Mouse (Mus musculus) stomach, embryonic 14.5 days (tissue): ENCODE data around the gene Kcnip1. TPM values are rescaled to one million over a fixed set of nuclear protein-coding genes. Genes with fewer than 3 reads are reported as not detected.

Experiments used
- ATAC-seq: fragments of 200-750 bp; cut with Nextera tagmentation; 2 replicates; pipeline ENCODE4 v1.8.0; 2017; ENCODE audit warnings: low read depth, moderate TSS enrichment; ENCODE audit not compliant: insufficient number of reproducible peaks, insufficient read depth, low FRiP score
- H3K27ac ChIP-seq: fragments of 300-500 bp; sonication (generic); 2 replicates; pipeline ENCODE4 v1.5.1; 2014; ENCODE audit warnings: mild to moderate bottlenecking, low read length, moderate library complexity, mixed read lengths
- H3K27me3 ChIP-seq: fragments of 300-500 bp; sonication (generic); 2 replicates; pipeline ENCODE4 v1.6.1; 2014; ENCODE audit warnings: low read length, control low read depth, mixed read lengths; ENCODE audit not compliant: control insufficient read depth, insufficient read depth
- H3K36me3 ChIP-seq: fragments of 300-500 bp; sonication (generic); 2 replicates; pipeline ENCODE4 v1.6.1; 2014; ENCODE audit warnings: mild to moderate bottlenecking, control low read depth, low read length, moderate library complexity, mixed read lengths; ENCODE audit not compliant: control insufficient read depth, insufficient read depth
- H3K4me1 ChIP-seq: fragments of 300-500 bp; sonication (generic); 2 replicates; pipeline ENCODE4 v1.6.1; 2014; ENCODE audit warnings: low read length, control low read depth, mixed read lengths; ENCODE audit not compliant: control insufficient read depth, insufficient read depth
- H3K4me2 ChIP-seq: fragments of 300-500 bp; sonication (generic); replicated peaks from 2 replicates; pipeline ENCODE4 v1.6.1; 2014; ENCODE audit warnings: low read depth, low read length, control low read depth
- H3K4me3 ChIP-seq: fragments of 300-500 bp; sonication (generic); 2 replicates; pipeline ENCODE4 v1.5.1; 2014; ENCODE audit warnings: low read depth, low read length, control low read depth
- H3K9ac ChIP-seq: fragments of 300-500 bp; sonication (generic); replicated peaks from 2 replicates; pipeline ENCODE4 v1.6.1; 2014; ENCODE audit warnings: low read depth, mild to moderate bottlenecking, control low read depth, low read length, moderate library complexity, mixed read lengths
- H3K9me3 ChIP-seq: fragments of 300-500 bp; sonication (generic); 2 replicates; pipeline ENCODE4 v1.6.1; 2016; ENCODE audit warnings: low read depth, low read length, control low read depth; ENCODE audit not compliant: control insufficient read depth
- whole genome bisulfite sequencing: fragments of 180-500 bp; shearing (Covaris S2); extraction: QIAGEN DNeasy Blood & Tissue Kit; methylation state at CpG from one replicate; pipeline ENCODE4 v1.1.7; 2014; 5-methylcytosine and 5-hydroxymethylcytosine counted together
- polyA plus RNA-seq: library from polyadenylated mRNA; unstranded; fragments of >200 nt; fragmentation: Nextera tagmentation; extraction: Ambion mirVana; gene quantifications from 2 replicates; pipeline ENCODE4 v1.2.1, GENCODE M21; 2014

The Kcnip1 gene
- polyA plus RNA-seq, 1 experiment from 2014 or later = 11.1 TPM

GRCm38 (mm10) chr11:33901783-33902182 is 91.2 kb downstream of the Kcnip1 start:
- H3K4me2 ChIP-seq = no peak overlapping the region
- no peak overlapping the region for H3K4me3 ChIP-seq
- no peaks in the 10 kb centered on the region for H3K4me1 ChIP-seq
- no peak overlapping the region for H3K9ac ChIP-seq
- H3K27ac ChIP-seq = no peak overlapping the region
- H3K27me3 ChIP-seq = no peaks in the 10 kb centered on the region
- no peak for ATAC-seq
- H3K36me3 ChIP-seq = no peaks in the 10 kb centered on the region
- WGBS = 80% methylated on average over 2 of the region's 2 CpGs
- no peaks in the 10 kb centered on the region for H3K9me3 ChIP-seq

- no peak overlapping the region for H3K4me3 ChIP-seq
- H3K36me3 ChIP-seq = no peaks in the 10 kb centered on the region
- H3K9me3 ChIP-seq = no peaks in the 10 kb centered on the region
- H3K4me2 ChIP-seq = no peak overlapping the region
- no peak for ATAC-seq
- H3K9ac ChIP-seq = no peak overlapping the region
- no peaks in the 10 kb centered on the region for H3K27me3 ChIP-seq
- no peak overlapping the region for H3K27ac ChIP-seq
- whole genome bisulfite sequencing = 74% methylated on average over 4 of the region's 4 CpGs
- H3K4me1 ChIP-seq = no peaks in the 10 kb centered on the region
Measured at GRCm38 (mm10) chr11:33891084-33891483, 101.9 kb downstream of the Kcnip1 start.

GRCm38 (mm10) chr11:33890382-33890781 is 102.6 kb downstream of the Kcnip1 start:
- no peaks in the 10 kb centered on the region for H3K4me1 ChIP-seq
- no peak overlapping the region for H3K9ac ChIP-seq
- H3K4me2 ChIP-seq = no peak overlapping the region
- no peak for ATAC-seq
- no peaks in the 10 kb centered on the region for H3K36me3 ChIP-seq
- H3K27me3 ChIP-seq = no peaks in the 10 kb centered on the region
- 85% methylated on average over 2 of the region's 2 CpGs for WGBS
- no peak overlapping the region for H3K27ac ChIP-seq
- H3K9me3 ChIP-seq = no peaks in the 10 kb centered on the region
- H3K4me3 ChIP-seq = no peak overlapping the region

- H3K4me3 ChIP-seq = no peak overlapping the region
- 82% methylated on average over 3 of the region's 3 CpGs for WGBS
- H3K4me2 ChIP-seq = no peak overlapping the region
- no peak overlapping the region for H3K9ac ChIP-seq
- no peaks in the 10 kb centered on the region for H3K4me1 ChIP-seq
- no peaks in the 10 kb centered on the region for H3K9me3 ChIP-seq
- no peak for ATAC-seq
- no peaks in the 10 kb centered on the region for H3K36me3 ChIP-seq
- no peaks in the 10 kb centered on the region for H3K27me3 ChIP-seq
- H3K27ac ChIP-seq = no peak overlapping the region
Measured at GRCm38 (mm10) chr11:33887660-33888059, 105.3 kb downstream of the Kcnip1 start.

GRCm38 (mm10) chr11:33885981-33886380 is 107.0 kb downstream of the Kcnip1 start:
- H3K4me3 ChIP-seq = no peak overlapping the region
- ATAC-seq = no peak
- no peak overlapping the region for H3K9ac ChIP-seq
- no peaks in the 10 kb centered on the region for H3K36me3 ChIP-seq
- no peaks in the 10 kb centered on the region for H3K27me3 ChIP-seq
- WGBS = 80% methylated on average over 4 of the region's 4 CpGs
- no peak overlapping the region for H3K4me2 ChIP-seq
- no peaks in the 10 kb centered on the region for H3K4me1 ChIP-seq
- no peak overlapping the region for H3K27ac ChIP-seq
- H3K9me3 ChIP-seq = no peaks in the 10 kb centered on the region

GRCm38 (mm10) chr11:33882731-33883328 is 110.1 kb downstream of the Kcnip1 start:
- H3K36me3 ChIP-seq = no peaks in the 10 kb centered on the region
- no peak overlapping the region for H3K4me2 ChIP-seq
- no peak for ATAC-seq
- H3K9me3 ChIP-seq = no peaks in the 10 kb centered on the region
- no peak overlapping the region for H3K27ac ChIP-seq
- WGBS = 75% methylated on average over 5 of the region's 5 CpGs
- H3K9ac ChIP-seq = no peak overlapping the region
- no peaks in the 10 kb centered on the region for H3K4me1 ChIP-seq
- H3K27me3 ChIP-seq = no peaks in the 10 kb centered on the region
- H3K4me3 ChIP-seq = no peak overlapping the region

- no peak overlapping the region for H3K4me2 ChIP-seq
- ATAC-seq = no peak
- no peaks in the 10 kb centered on the region for H3K27me3 ChIP-seq
- H3K27ac ChIP-seq = no peak overlapping the region
- no peak overlapping the region for H3K9ac ChIP-seq
- H3K9me3 ChIP-seq = no peaks in the 10 kb centered on the region; the same call in 1 of the 2 replicates
- no peaks in the 10 kb centered on the region for H3K36me3 ChIP-seq
- H3K4me1 ChIP-seq = peaks cover 12% of the 10 kb centered on the region
- no peak overlapping the region for H3K4me3 ChIP-seq
Measured at GRCm38 (mm10) chr11:33874925-33875324, 118.0 kb downstream of the Kcnip1 start.

- Histone ChIP-seq H3K4me1 (peaks cover 12% of the 10 kb centered on the region), H3K9me3 (no peaks in the 10 kb centered on the region; the same call in 1 of the 2 replicates), H3K4me2 (no peak overlapping the region), H3K4me3 (no peak overlapping the region), H3K36me3 (no peaks in the 10 kb centered on the region), H3K27ac (peak overlapping the region; percentile 75), H3K9ac (no peak overlapping the region), H3K27me3 (no peaks in the 10 kb centered on the region)
- 42% methylated on average over 10 of the region's 10 CpGs for WGBS
- ATAC-seq = peak; percentile 95
Measured at GRCm38 (mm10) chr11:33873071-33873781, 119.7 kb downstream of the Kcnip1 start.

GRCm38 (mm10) chr11:33872716-33873048 is 120.3 kb downstream of the Kcnip1 start:
- Histone ChIP-seq H3K4me3 (no peak overlapping the region), H3K27me3 (no peaks in the 10 kb centered on the region), H3K9ac (no peak overlapping the region), H3K4me2 (no peak overlapping the region), H3K36me3 (no peaks in the 10 kb centered on the region), H3K27ac (peak overlapping the region; percentile 75), H3K4me1 (peaks cover 12% of the 10 kb centered on the region), H3K9me3 (no peaks in the 10 kb centered on the region; the same call in 1 of the 2 replicates)
- no peak; the same call in 1 of the 2 replicates for ATAC-seq
- 36% methylated on average over 2 of the region's 2 CpGs for WGBS
